Mouse (Mus musculus): ENCODE results near the gene Ggcx.

DNA sequence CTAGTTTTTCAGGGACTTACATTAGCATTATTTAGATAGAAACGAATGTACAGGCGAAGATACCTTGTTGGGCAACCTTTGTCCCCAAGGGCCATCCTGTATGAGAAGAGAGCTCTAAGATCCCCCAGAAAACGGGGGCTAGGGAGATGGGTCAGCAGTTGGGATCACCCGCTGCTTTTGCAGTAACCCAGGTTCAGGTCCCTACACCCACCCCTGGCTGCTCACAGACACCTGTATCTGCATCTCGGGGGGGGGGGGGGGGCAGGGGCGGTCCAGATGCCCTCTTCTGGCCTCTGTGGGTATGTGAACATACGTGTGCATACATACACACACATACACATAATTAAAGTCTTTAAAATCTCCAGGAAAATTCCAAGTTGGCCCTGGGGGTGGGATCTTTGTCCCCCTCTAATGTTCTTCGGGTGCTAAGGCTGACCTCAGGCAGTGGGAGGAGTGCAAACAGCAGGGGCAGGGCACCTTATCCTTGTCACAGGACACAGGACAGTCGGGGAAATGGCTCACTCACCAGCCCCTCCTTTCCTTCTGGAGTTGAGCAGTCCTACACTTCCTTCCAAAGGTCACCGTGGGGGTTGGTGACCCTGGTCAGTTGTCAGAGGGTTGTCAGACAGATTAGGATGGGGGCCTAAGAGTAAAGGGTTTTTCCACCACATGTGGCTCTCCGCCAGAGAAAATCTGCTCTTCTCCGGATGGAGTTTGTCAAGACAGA is 23.1 kb upstream of the Ggcx start:
- TF ChIP-seq POLR2A (IDR thresholded peaks at IDR 0.05; ENCODE audit: borderline replicate concordance, control insufficient read depth, low read depth, low read length) (no peak), CTCF (IDR thresholded peaks at IDR 0.05; ENCODE audit: control insufficient read depth, insufficient read depth, low read length) (no peak)

All from bone marrow, adult 2 months (tissue).